Mouse (Mus musculus) frontal cortex, postnatal 10 days (tissue): ENCODE results near the gene Ppp1r3d.

ENCODE experiments used
- DNase-seq, 2 experiments: peaks; one replicate each; pipeline ENCODE4 v3.0.0; 2022; ENCODE audit warnings: low spot score in 2 of 2, mixed read lengths in 1 of 2

Gene Ppp1r3d

GRCm38 (mm10) chr2:178413481-178414260 lies 601 bp downstream of the Ppp1r3d start:
- peak; percentile 34 to 50 for DNase-seq

GRCm38 (mm10) chr2:178413081-178413480 lies 1.2 kb downstream of the Ppp1r3d start:
- no peak for DNase-seq

- peak in 1 of 2 experiments; percentile 29 for DNase-seq
Measured at GRCm38 (mm10) chr2:178412598-178412997, 1.7 kb downstream of the Ppp1r3d start.

DNA sequence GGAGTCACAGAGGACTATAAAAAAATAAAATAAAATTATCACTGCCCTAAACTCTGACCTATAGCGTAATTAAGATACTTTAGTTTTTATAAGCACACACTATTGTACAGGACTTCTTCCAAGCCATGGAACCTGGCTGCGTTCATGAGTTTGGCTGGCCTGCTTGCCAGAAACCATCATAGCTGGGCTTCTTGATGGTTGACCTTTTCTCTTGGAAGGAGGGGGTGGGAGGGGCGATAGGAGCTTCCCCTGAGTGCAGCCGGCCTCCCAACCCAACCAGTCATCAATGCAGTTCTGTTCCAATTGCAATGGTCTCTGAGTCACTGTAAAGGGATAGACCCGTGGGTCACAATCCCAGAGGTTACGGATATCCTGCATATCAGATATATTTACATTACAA lies 4.0 kb downstream of the Ppp1r3d start:
- peak in 1 of 2 experiments; percentile 2 for DNase-seq

- DNase-seq = no peak
Measured at GRCm38 (mm10) chr2:178409024-178409423, 5.2 kb downstream of the Ppp1r3d start.

DNA sequence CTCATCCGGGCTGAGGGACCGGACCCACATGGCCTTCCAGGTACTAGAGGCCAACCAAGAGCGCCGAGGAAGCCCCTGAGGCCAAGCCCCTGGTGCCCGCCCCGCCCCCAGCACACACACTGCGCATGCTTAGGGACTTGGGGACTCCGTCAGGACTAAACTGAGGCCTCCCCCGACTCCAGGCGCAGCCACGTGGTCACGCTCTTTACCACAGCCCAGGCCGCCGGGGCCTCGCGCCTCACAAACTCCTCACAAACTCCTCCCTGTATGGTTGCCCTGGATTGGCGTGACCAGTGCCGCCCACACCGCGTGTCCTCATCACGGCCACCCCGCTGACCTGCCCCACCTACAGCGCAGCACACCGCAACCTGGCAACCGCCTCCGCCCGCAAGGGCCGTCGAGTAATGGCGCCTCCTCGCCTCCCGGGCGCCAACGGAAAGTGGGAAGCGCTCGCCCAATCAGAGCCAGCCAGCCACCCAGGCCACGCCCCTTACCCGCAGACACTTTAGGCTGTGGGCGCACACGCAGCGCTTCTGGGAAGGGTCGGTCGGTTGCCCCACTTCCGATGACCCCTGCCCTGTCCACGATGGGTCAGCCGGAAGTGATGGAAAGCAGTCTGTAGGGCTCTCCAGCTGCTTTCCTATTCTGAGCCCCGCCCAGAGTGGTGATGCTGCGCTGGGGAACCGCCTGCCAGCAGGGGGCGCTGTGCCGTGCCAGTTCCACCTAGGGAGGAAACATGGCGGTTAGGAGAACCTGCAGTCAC lies 7.0 kb downstream of the Ppp1r3d start, which contains the start of gene Sycp2:
Gene Sycp2, minus strand, starts transcription at position 633 of the 763 bp plus-strand sequence.
- no peak for DNase-seq
